Mouse (Mus musculus) adipocyte (in vitro differentiated cells): ENCODE data around the gene Med4.

Experiments used
- DNase-seq: peaks from one replicate; pipeline ENCODE4 v3.0.0-alpha.2; 2016; ENCODE audit warnings: low spot score

Med4 gene

GRCm38 (mm10) chr14:73509765-73510423 is at the start of gene Med4:
Gene Med4, plus strand, starts transcription at chr14:73510025.
- DNase-seq = peak; percentile 97

GRCm38 (mm10) chr14:73460514-73461134 is 49.2 kb upstream of the Med4 start:
- DNase-seq = no peak

GRCm38 (mm10) chr14:73462211-73462610 is 47.6 kb upstream of the Med4 start:
- DNase-seq = no peak

GRCm38 (mm10) chr14:73467697-73468096 is 42.1 kb upstream of the Med4 start:
- DNase-seq = no peak

- DNase-seq = no peak
These were observed 40.3 kb upstream of the Med4 start for GRCm38 (mm10) chr14:73469506-73469905.

- no peak for DNase-seq
These were observed 39.2 kb upstream of the Med4 start for GRCm38 (mm10) chr14:73470593-73470992.

GRCm38 (mm10) chr14:73472205-73472604 is 37.6 kb upstream of the Med4 start:
- DNase-seq = no peak

GRCm38 (mm10) chr14:73473670-73474460 is 36.0 kb upstream of the Med4 start:
- peak; percentile 98 for DNase-seq

- DNase-seq = peak; percentile 79
These were observed 35.2 kb upstream of the Med4 start for GRCm38 (mm10) chr14:73474636-73475093.

GRCm38 (mm10) chr14:73475506-73475905 is 34.3 kb upstream of the Med4 start:
- peak; percentile 22 for DNase-seq

GRCm38 (mm10) chr14:73476361-73476934 is 33.4 kb upstream of the Med4 start:
- DNase-seq = no peak

- no peak for DNase-seq
These were observed 32.7 kb upstream of the Med4 start for GRCm38 (mm10) chr14:73477077-73477476.

- no peak for DNase-seq
These were observed 31.5 kb upstream of the Med4 start for GRCm38 (mm10) chr14:73478321-73478720.

GRCm38 (mm10) chr14:73479771-73480170 is 30.1 kb upstream of the Med4 start:
- DNase-seq = no peak

GRCm38 (mm10) chr14:73483516-73484229 is 26.2 kb upstream of the Med4 start:
- no peak for DNase-seq

GRCm38 (mm10) chr14:73484366-73485110 is 25.3 kb upstream of the Med4 start:
- no peak for DNase-seq

GRCm38 (mm10) chr14:73486641-73487040 is 23.2 kb upstream of the Med4 start:
- no peak for DNase-seq

GRCm38 (mm10) chr14:73493356-73493755 is 16.5 kb upstream of the Med4 start:
- no peak for DNase-seq

- no peak for DNase-seq
These were observed 15.7 kb upstream of the Med4 start for GRCm38 (mm10) chr14:73494122-73494521.

- no peak for DNase-seq
These were observed 14.1 kb upstream of the Med4 start for GRCm38 (mm10) chr14:73495753-73496152.

GRCm38 (mm10) chr14:73501283-73501682 is 8.5 kb upstream of the Med4 start:
- no peak for DNase-seq
